Mouse (Mus musculus) embryonic facial prominence, embryonic 11.5 days (tissue): ENCODE measurements at regions not wholly inside any gene's neighbourhood (a gene's known extent, or its start where the extent isn't known, plus 50 kb on each side); places are given as distances from the start of the nearest gene placed in this dataset.

Experiments
- ATAC-seq: fragments of 200-750 bp; cut with Nextera tagmentation; replicated peaks from 2 replicates; pipeline ENCODE4 v1.8.0; 2017; ENCODE audit warnings: low read depth; ENCODE audit not compliant: insufficient number of reproducible peaks, low FRiP score, low TSS enrichment
- DNase-seq: peaks from one replicate; pipeline ENCODE4 v3.0.0-alpha.2; 2015; ENCODE audit warnings: low spot score
- H3K27ac ChIP-seq: fragments of 300-500 bp; sonication (generic); replicated peaks from 2 replicates; pipeline ENCODE4 v1.5.1; 2014; ENCODE audit warnings: mild to moderate bottlenecking, low read depth, low read length, control low read depth
- H3K27me3 ChIP-seq: fragments of 300-500 bp; sonication (generic); 2 replicates; pipeline ENCODE4 v1.6.1; 2014; ENCODE audit warnings: mild to moderate bottlenecking, low read length, moderate library complexity, mixed read lengths; ENCODE audit not compliant: control insufficient read depth, insufficient read depth
- H3K36me3 ChIP-seq: fragments of 300-500 bp; sonication (generic); replicated peaks from 2 replicates; pipeline ENCODE4 v1.6.1; 2014; ENCODE audit warnings: low read depth, mild to moderate bottlenecking, low read length, moderate library complexity, mixed read lengths; ENCODE audit not compliant: control insufficient read depth, insufficient read depth
- H3K4me1 ChIP-seq: fragments of 300-500 bp; sonication (generic); 2 replicates; pipeline ENCODE4 v1.6.1; 2014; ENCODE audit warnings: low read length, mixed read lengths; ENCODE audit not compliant: control insufficient read depth, insufficient read depth
- H3K4me2 ChIP-seq: fragments of 300-500 bp; sonication (generic); 2 replicates; pipeline ENCODE4 v1.6.1; 2014; ENCODE audit warnings: low read depth, mild to moderate bottlenecking, control low read depth, low read length, moderate library complexity
- H3K4me3 ChIP-seq: fragments of 300-500 bp; sonication (generic); 2 replicates; pipeline ENCODE4 v1.5.1; 2014; ENCODE audit warnings: low read depth, low read length, control low read depth
- H3K9ac ChIP-seq: fragments of 300-500 bp; sonication (generic); replicated peaks from 2 replicates; pipeline ENCODE4 v1.6.1; 2014; ENCODE audit warnings: mild to moderate bottlenecking, control low read depth, low read length
- H3K9me3 ChIP-seq: fragments of 300-500 bp; sonication (generic); replicated peaks from 2 replicates; pipeline ENCODE4 v1.6.1; 2016; ENCODE audit warnings: mild to moderate bottlenecking, low read length, inconsistent platforms, mixed read lengths; ENCODE audit not compliant: control insufficient read depth
- WGBS: fragments of 180-500 bp; shearing (Covaris S2); extraction: QIAGEN DNeasy Blood & Tissue Kit; methylation state at CpG from one replicate; pipeline ENCODE4 v1.1.7; 2014; 5-methylcytosine and 5-hydroxymethylcytosine counted together

DNA sequence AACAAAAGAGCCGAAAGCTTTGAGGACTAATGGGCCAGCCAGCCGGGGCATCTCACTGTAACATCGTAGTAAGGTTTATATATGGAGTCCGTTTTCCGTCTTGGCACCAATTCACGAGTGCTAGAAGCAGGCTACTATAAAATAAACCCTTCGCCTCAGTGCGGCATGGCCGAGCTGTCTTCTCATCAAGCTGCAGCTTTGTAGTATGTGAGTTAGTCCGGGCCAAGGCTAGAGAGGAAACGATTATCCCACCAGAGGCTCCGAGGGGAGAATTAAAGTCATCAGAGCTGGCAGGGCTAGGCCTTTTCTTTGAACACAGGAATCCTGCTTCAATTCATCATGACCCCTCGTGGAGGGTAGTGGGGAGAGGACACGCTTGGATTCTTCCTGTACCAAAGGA is 138.9 kb upstream of the Arglu1 start:
- ATAC-seq (no peak), DNase-seq (peak; percentile 32)
- 35% methylated on average over 14 of the region's 14 CpGs for WGBS
- Histone ChIP-seq H3K27me3 (no peaks in the 10 kb centered on the region), H3K4me2 (no peak overlapping the region), H3K4me3 (no peak overlapping the region), H3K4me1 (no peaks in the 10 kb centered on the region), H3K27ac (no peak overlapping the region), H3K9ac (no peak overlapping the region), H3K36me3 (no peaks in the 10 kb centered on the region), H3K9me3 (no peaks in the 10 kb centered on the region)

- WGBS = 83% methylated on average over 7 of the region's 7 CpGs
- H3K9ac ChIP-seq = no peak overlapping the region
- H3K9me3 ChIP-seq = no peaks in the 10 kb centered on the region
- no peak for DNase-seq
- no peaks in the 10 kb centered on the region for H3K36me3 ChIP-seq
- H3K4me1 ChIP-seq = no peaks in the 10 kb centered on the region
- H3K4me3 ChIP-seq = no peak overlapping the region
- H3K27ac ChIP-seq = no peak overlapping the region
- H3K27me3 ChIP-seq = no peaks in the 10 kb centered on the region
- H3K4me2 ChIP-seq = no peak overlapping the region
- ATAC-seq = no peak
These were observed 137.2 kb upstream of the Arglu1 start for GRCm38 (mm10) chr8:8827555-8827954.

DNA sequence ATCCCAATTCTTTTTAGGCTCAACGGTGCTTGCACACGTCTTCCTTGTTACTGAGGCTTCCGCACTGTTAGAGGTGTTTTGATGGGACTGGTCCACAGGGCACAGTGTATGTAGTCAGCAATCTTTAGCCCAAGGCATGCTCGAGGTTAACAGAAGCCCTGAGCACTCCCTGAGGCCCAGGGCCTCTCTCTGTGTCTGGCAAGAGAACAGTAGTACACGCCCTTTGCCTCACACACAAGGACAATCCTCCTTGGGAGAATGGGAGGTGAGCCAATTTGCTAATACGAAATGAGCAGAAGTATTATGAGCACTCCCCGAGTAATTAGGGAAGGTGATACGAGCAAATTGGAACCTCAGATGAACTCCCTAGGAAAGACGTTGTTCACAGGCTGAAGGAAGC is 136.5 kb upstream of the Arglu1 start:
- H3K4me2 ChIP-seq = no peak overlapping the region
- WGBS = 74% methylated on average over 9 of the region's 9 CpGs
- no peak overlapping the region for H3K27ac ChIP-seq
- no peaks in the 10 kb centered on the region for H3K36me3 ChIP-seq
- no peaks in the 10 kb centered on the region for H3K4me1 ChIP-seq
- no peaks in the 10 kb centered on the region for H3K9me3 ChIP-seq
- H3K4me3 ChIP-seq = no peak overlapping the region
- H3K27me3 ChIP-seq = no peaks in the 10 kb centered on the region
- DNase-seq (no peak), ATAC-seq (no peak)
- no peak overlapping the region for H3K9ac ChIP-seq

DNA sequence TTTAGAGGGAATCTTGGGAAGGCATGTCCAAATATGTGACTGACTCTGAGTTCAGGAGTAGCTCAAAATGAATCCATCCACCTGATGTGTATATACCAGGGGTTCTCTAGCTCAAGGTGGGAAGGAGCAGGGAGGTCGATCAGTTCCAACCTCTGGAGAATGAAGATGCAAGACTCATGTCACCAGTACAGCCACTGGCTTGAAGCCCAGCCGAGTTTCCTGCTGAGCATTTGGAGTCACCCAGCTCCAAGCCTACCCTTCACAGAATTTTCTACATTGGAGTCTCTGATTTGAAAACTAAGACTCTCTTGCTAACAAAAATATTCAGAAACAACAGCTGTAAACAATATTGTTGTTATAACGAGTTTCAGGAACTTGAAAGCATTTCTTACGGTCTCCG is 134.6 kb upstream of the Arglu1 start:
- H3K27ac ChIP-seq = no peak overlapping the region
- H3K9me3 ChIP-seq = no peaks in the 10 kb centered on the region
- H3K27me3 ChIP-seq = no peaks in the 10 kb centered on the region
- no peaks in the 10 kb centered on the region for H3K36me3 ChIP-seq
- 76% methylated on average over 5 of the region's 5 CpGs for WGBS
- H3K4me3 ChIP-seq = no peak overlapping the region
- no peak overlapping the region for H3K9ac ChIP-seq
- no peak for DNase-seq
- H3K4me1 ChIP-seq = no peaks in the 10 kb centered on the region
- H3K4me2 ChIP-seq = no peak overlapping the region
- ATAC-seq = no peak

GRCm38 (mm10) chr8:8821119-8821518 is 130.8 kb upstream of the Arglu1 start:
- Histone ChIP-seq H3K9ac (no peak overlapping the region), H3K4me1 (no peaks in the 10 kb centered on the region), H3K4me3 (no peak overlapping the region), H3K27me3 (no peaks in the 10 kb centered on the region), H3K27ac (no peak overlapping the region), H3K9me3 (no peaks in the 10 kb centered on the region), H3K36me3 (no peaks in the 10 kb centered on the region), H3K4me2 (no peak overlapping the region)
- no peak for ATAC-seq
- 84% methylated on average over 6 of the region's 6 CpGs for WGBS
- DNase-seq = no peak

DNA sequence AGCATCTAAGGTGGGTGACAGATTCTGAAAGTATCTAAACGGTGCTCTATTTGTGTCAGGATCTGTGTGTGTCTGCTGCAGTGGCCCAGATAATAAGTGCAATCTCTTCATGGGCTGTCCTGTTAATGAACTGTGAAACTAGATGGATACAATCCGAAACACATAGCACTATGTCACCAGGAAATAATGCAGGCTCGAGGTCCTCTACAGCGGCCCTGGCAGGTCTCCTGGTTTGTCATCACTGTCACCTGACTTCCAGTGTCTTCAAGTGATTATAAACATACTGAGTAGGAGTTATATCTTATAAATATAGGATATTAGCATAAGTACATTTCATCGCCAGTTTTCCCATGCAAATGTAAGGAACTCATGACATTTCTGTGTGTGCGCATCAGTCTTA is 130.3 kb upstream of the Arglu1 start:
- ATAC-seq (no peak), DNase-seq (no peak)
- 89% methylated on average over 6 of the region's 6 CpGs for WGBS
- H3K4me2 ChIP-seq = no peak overlapping the region
- no peak overlapping the region for H3K27ac ChIP-seq
- no peak overlapping the region for H3K9ac ChIP-seq
- no peaks in the 10 kb centered on the region for H3K27me3 ChIP-seq
- no peak overlapping the region for H3K4me3 ChIP-seq
- no peaks in the 10 kb centered on the region for H3K4me1 ChIP-seq
- no peaks in the 10 kb centered on the region for H3K9me3 ChIP-seq
- H3K36me3 ChIP-seq = no peaks in the 10 kb centered on the region

DNA sequence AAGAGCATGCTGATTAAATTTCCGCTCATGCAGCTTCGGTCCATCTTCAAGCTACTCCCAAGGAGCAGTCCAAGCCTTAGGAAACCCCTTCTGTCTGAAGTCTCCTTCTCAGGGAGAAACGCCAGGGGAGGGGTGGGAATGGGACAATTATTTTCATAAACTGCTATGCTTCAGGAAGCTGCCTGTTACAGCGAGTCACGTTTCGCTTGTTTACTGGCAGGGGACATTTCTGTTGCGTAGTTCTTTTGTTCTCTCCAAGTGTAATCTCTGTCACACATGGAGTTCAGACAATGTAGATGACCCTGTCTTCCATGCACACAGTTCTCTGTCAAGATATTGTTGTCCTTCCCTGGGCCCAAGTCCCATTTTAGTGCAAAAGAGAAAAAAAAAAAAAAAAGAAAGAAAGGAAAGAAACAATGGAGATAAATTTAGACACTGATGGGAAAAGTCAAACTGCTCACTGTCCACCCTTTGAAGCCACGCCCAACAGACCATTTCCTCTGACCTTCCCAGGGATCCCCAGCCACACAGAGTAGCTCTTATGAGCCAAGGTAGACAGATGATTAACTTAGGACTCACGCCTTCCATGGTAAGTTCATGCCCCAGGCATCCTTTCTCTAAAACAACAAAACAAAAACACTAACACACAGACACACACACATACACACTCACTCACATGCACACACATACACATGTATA is 129.1 kb upstream of the Arglu1 start:
- ATAC-seq = no peak
- H3K4me2 ChIP-seq = no peak overlapping the region
- no peaks in the 10 kb centered on the region for H3K4me1 ChIP-seq
- H3K9ac ChIP-seq = no peak overlapping the region
- H3K27me3 ChIP-seq = no peaks in the 10 kb centered on the region
- no peaks in the 10 kb centered on the region for H3K36me3 ChIP-seq
- H3K9me3 ChIP-seq = no peaks in the 10 kb centered on the region
- DNase-seq = no peak
- WGBS = 77% methylated on average over 9 of the region's 9 CpGs
- no peak overlapping the region for H3K4me3 ChIP-seq
- H3K27ac ChIP-seq = no peak overlapping the region

DNA sequence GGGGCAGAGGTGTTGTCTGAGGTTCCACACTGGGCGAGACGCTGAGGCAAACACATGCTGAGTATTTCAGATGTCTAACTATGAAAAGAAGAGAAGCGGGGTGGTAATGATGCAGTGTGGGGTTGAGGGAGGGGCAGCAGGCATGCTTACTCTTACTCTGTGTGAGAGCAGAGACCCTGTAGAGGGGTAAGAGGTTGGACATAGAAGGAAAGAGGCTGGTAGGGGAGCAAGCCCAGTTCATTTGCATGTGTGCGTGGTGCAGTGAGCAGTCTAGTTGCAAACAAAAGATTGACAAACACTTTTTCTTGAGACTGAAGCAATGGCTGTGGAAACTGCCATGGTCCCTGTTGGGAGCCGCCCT is 122.5 kb upstream of the Arglu1 start:
- ATAC-seq (no peak), DNase-seq (no peak)
- Histone ChIP-seq H3K27me3 (no peaks in the 10 kb centered on the region), H3K4me1 (no peaks in the 10 kb centered on the region), H3K4me2 (no peak overlapping the region), H3K4me3 (no peak overlapping the region), H3K27ac (no peak overlapping the region), H3K36me3 (no peaks in the 10 kb centered on the region), H3K9me3 (no peaks in the 10 kb centered on the region), H3K9ac (no peak overlapping the region)
- 95% methylated on average over 5 of the region's 5 CpGs for WGBS
